Mouse (Mus musculus) T-helper 2 cell (primary cell): ENCODE data around the gene Zfp991.
"Not testable (repeated sequence)": the region's sequence is repeated elsewhere in the genome, so short reads cannot be mapped to it uniquely, and the experiment has no call there.

ENCODE experiments used
- in situ Hi-C: fragments of 300-600 bp; cut with MboI, MseI; formaldehyde crosslinking; loops from one replicate; pipeline ENCODE4 v1.15.1; 2025; ENCODE audit warnings: high pct_unique_total_duplicates

The Zfp991 gene

GRCm38 (mm10) chr4:147131837-147132459 lies at the start of gene Zfp991:
TSS of gene Zfp991 (plus strand) at chr4:147132038.
- in situ Hi-C loops: loop anchor here (25.0 kb wide), 1 partner anchor 1070 kb away; no protein-coding TSS in a partner anchor

GRCm38 (mm10) chr4:147095641-147096040 lies 36.2 kb upstream of the Zfp991 start:
- in situ Hi-C loops: loop anchor here (5.0 kb wide), 3 partner anchors 523 to 1358 kb away; no protein-coding TSS in a partner anchor

- in situ Hi-C loops: not testable (repeated sequence)
Measured at GRCm38 (mm10) chr4:147101666-147102626, 29.9 kb upstream of the Zfp991 start.

GRCm38 (mm10) chr4:147103814-147104213 lies 28.0 kb upstream of the Zfp991 start:
- in situ Hi-C loops: not testable (repeated sequence)

GRCm38 (mm10) chr4:147117839-147118238 lies 14.0 kb upstream of the Zfp991 start:
- in situ Hi-C loops: not testable (repeated sequence)

GRCm38 (mm10) chr4:147122286-147122685 lies 9.6 kb upstream of the Zfp991 start:
- in situ Hi-C loops: loop anchor here (5.0 to 10.0 kb wide), 2 partner anchors 315 to 673 kb away; no protein-coding TSS in a partner anchor

GRCm38 (mm10) chr4:147123797-147124196 lies 8.0 kb upstream of the Zfp991 start:
- in situ Hi-C loops: loop anchor here (5.0 to 10.0 kb wide), 2 partner anchors 314 to 671 kb away; no protein-coding TSS in a partner anchor

- in situ Hi-C loops: loop anchor here (5.0 to 25.0 kb wide), 6 partner anchors 313 to 1347 kb away; no protein-coding TSS in a partner anchor
Measured at GRCm38 (mm10) chr4:147124400-147125306, 7.2 kb upstream of the Zfp991 start.

- in situ Hi-C loops: loop anchor here (5.0 to 25.0 kb wide), 5 partner anchors 518 to 1348 kb away; no protein-coding TSS in a partner anchor
Measured at GRCm38 (mm10) chr4:147125326-147125725, 6.5 kb upstream of the Zfp991 start.

GRCm38 (mm10) chr4:147125870-147126269 lies 6.0 kb upstream of the Zfp991 start:
- in situ Hi-C loops: loop anchor here (5.0 to 25.0 kb wide), 5 partner anchors 519 to 1349 kb away; no protein-coding TSS in a partner anchor

- in situ Hi-C loops: loop anchor here (5.0 to 25.0 kb wide), 5 partner anchors 519 to 1349 kb away; no protein-coding TSS in a partner anchor
Measured at GRCm38 (mm10) chr4:147126435-147126834, 5.4 kb upstream of the Zfp991 start.

- in situ Hi-C loops: loop anchor here (5.0 to 25.0 kb wide), 5 partner anchors 520 to 1350 kb away; no protein-coding TSS in a partner anchor
Measured at GRCm38 (mm10) chr4:147127137-147127536, 4.7 kb upstream of the Zfp991 start.

- in situ Hi-C loops: loop anchor here (5.0 to 25.0 kb wide), 5 partner anchors 521 to 1351 kb away; no protein-coding TSS in a partner anchor
Measured at GRCm38 (mm10) chr4:147128152-147128551, 3.7 kb upstream of the Zfp991 start.

- in situ Hi-C loops: loop anchor here (25.0 kb wide), 1 partner anchor 1071 kb away; no protein-coding TSS in a partner anchor
Measured at GRCm38 (mm10) chr4:147133596-147133995, 1.8 kb downstream of the Zfp991 start.

GRCm38 (mm10) chr4:147141757-147142156 lies 9.9 kb downstream of the Zfp991 start:
- in situ Hi-C loops: loop anchor here (5.0 to 25.0 kb wide), 2 partner anchors 714 to 1079 kb away; no protein-coding TSS in a partner anchor

- in situ Hi-C loops: loop anchor here (5.0 to 25.0 kb wide), 3 partner anchors 518 to 1603 kb away; no protein-coding TSS in a partner anchor
Measured at GRCm38 (mm10) chr4:147165282-147165681, 33.4 kb downstream of the Zfp991 start.

GRCm38 (mm10) chr4:147170547-147170946 lies 38.7 kb downstream of the Zfp991 start:
- in situ Hi-C loops: loop anchor here (5.0 to 25.0 kb wide), 2 partner anchors 713 to 1608 kb away; no protein-coding TSS in a partner anchor

- in situ Hi-C loops: loop anchor here (5.0 to 25.0 kb wide), 2 partner anchors 714 to 1609 kb away; no protein-coding TSS in a partner anchor
Measured at GRCm38 (mm10) chr4:147171557-147171956, 39.7 kb downstream of the Zfp991 start.

GRCm38 (mm10) chr4:147176279-147176880 lies 44.5 kb downstream of the Zfp991 start:
- in situ Hi-C loops: loop anchor here (25.0 kb wide), 1 partner anchor 1739 kb away; no protein-coding TSS in a partner anchor
